Mouse (Mus musculus) left cerebral cortex, adult 18-20 months (tissue): ENCODE results near the gene Rab24. TPM values are rescaled to one million over a fixed set of nuclear protein-coding genes. Genes with fewer than 3 reads are reported as not detected.

Experiments
- DNase-seq, 2 experiments: peaks; one replicate each; pipeline ENCODE4 v3.0.0; 2021 to 2022; ENCODE audit warnings: low spot score in 2 of 2, mixed read lengths in 1 of 2
- long read RNA-seq, 2 experiments: library from polyadenylated mRNA; stranded (forward); transcript quantifications; one replicate each; pipeline ENCODE4 v2.0.0; 2021
- total RNA-seq, 2 experiments: library from RNA; stranded (reverse); gene quantifications; 2 replicates each; pipeline ENCODE4 v1.2.3; 2021

Gene Rab24
- 10 to 100 TPM; 87.6 to 89.3 TPM for total RNA-seq
- long read RNA-seq, experiment 1, transcript Rab24-201 (8 exons, 1,168 nt) = major isoform, 100 of 179 reads
- long read RNA-seq, experiment 1, partial matches to known transcripts = 14 of 179 reads
- long read RNA-seq, experiment 1, other reads (novel, unspliced or antisense) = 62 of 179 reads
- long read RNA-seq, experiment 2, transcript Rab24-201 (8 exons, 1,168 nt) = major isoform, 90 of 119 reads
- long read RNA-seq, experiment 2, partial matches to known transcripts = 1 of 119 reads
- long read RNA-seq, experiment 2, other reads (novel, unspliced or antisense) = 26 of 119 reads

GRCm38 (mm10) chr13:55321434-55322129 lies at the start of gene Rab24:
Gene Rab24, minus strand, starts transcription at chr13:55321946.
- peak; percentile 80 to 91 for DNase-seq

GRCm38 (mm10) chr13:55371007-55371681 lies 49.4 kb upstream of the Rab24 start:
- no peak for DNase-seq

- DNase-seq = no peak
Observed at GRCm38 (mm10) chr13:55370234-55370633, 48.5 kb upstream of the Rab24 start.

GRCm38 (mm10) chr13:55369531-55370114 lies 47.9 kb upstream of the Rab24 start, which contains the start of gene Rgs14:
Gene Rgs14, plus strand, starts transcription at chr13:55369732.
- peak; percentile 48 to 57 for DNase-seq

DNA sequence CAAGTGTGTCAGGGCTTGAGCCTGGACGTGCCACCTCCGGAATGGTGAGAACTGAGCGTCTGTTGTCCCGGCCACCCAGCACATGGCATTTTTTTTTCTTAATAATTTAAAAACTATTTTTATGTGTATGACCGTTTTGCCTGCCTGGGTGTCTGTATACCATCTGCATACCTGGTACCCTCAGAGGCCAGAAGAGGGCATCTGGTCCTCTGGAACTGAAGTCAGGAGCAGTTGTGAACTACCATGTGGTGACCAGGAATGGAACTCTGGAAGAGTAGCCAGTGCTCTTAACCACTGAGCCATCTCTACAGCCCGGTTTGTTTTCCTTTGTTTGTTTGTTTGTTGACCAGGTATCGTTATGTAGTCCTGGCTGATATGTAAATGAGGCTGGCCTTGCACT lies 46.7 kb upstream of the Rab24 start:
- no peak for DNase-seq

- DNase-seq = peak; percentile 96 to 97
Observed at GRCm38 (mm10) chr13:55362453-55363060, 40.8 kb upstream of the Rab24 start, which contains the start of gene Lman2. Gene Lman2, minus strand, starts transcription at chr13:55362783.

GRCm38 (mm10) chr13:55361974-55362452 lies 40.3 kb upstream of the Rab24 start:
- DNase-seq = no peak

- DNase-seq = no peak
Observed at GRCm38 (mm10) chr13:55361145-55361544, 39.4 kb upstream of the Rab24 start.

DNA sequence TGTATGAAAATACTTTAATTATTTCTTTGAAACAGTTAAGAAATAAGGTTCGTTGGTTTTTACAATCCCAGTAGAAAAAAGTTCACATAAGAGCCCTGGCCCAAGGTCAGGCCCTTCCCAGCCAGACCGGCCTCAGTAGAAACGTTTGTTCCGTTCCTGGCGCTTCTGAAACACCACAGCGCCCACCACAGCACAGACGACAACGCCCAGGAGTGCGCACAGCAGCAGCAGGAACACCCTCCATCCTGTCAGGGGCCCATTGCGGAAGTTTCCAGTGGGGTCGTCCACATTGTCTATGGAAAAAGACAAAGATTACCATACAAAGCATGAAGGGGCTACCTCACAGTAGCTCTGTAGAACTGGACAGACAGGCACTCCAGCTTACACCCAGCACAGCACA lies 25.0 kb upstream of the Rab24 start:
- no peak for DNase-seq

DNA sequence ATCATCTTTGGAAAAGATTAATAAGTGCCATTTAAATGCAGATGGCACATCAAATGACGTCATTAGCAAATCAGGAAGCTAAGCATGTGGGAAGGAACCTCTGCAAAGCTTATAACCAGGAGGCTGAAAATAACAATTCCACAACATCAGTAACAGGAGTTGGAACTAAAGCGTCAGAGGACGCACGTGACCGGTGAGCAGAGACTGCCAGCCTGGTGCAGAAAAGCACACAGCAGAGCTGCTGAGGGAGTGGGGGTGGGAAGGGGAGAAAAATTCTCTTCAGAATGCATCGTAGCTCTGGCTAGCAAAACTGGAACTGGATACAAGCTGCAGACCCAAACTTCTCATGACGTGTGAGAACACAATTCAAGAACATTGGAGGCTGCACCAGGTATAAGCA lies 22.5 kb upstream of the Rab24 start:
- DNase-seq = peak; percentile 38 to 49

GRCm38 (mm10) chr13:55342469-55342868 lies 20.7 kb upstream of the Rab24 start:
- DNase-seq = no peak

DNA sequence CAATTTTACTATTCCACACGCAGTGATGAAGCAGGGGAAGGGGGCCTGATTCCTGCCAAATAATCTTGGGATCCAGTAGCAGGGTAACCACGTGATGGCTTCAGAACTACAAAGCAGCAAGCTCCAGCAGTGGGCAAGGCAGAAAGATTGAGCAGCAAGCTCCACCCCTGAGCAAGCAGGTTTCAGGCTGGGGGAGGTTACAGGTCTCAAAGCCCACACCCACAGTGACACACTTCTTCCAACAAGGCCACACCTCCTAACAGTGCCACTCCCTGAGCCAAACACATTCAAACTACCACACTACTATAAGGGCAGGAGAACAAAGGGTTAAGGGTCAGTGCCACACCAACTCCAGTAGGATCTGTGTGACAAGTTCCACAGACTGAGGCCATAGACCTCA lies 17.5 kb upstream of the Rab24 start:
- DNase-seq = no peak

DNA sequence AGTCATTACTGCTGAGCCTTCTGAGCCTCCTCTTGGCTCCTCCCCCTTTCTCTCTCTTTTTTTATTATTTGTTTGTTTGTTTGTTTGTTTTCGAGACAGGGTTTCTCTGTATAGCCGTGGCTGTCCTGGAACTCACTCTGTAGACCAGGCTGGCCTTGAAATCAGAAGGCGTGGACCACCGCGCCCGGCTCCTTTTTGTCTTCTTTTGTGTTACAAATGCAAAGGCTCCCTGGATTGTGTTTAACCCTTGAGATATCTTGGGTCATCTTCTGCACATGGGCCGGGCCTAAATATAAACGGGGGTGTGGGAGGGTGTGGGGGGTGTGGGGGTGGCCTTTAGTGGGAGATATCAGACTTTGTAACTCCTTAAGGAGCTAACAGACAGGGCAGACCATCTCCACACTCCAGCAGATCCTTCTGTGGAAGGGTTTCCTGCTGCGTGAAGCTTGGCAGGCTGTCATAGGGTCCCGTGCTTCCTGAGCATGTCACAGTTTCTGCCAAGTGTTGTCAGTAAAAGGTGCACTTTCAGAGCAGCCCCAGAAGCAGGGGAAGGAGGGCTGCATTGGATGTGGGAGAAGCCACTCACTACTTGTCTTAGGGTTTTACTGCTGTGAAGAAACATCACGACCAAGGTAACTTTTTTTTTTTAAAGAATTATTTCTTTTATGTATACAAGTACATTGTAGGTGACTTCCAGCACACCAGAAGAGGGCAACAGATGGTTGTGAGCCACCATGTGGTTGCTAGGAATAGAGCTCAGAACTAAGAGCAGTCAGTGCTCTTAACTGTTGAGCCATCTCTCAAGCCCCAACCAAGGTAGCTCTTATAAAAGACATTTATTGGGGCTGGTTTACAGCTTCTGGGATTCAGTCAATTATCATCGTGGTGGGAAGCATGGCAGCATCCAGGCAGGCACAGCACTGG lies 16.6 kb upstream of the Rab24 start:
- DNase-seq = no peak

GRCm38 (mm10) chr13:55337341-55337975 lies 15.7 kb upstream of the Rab24 start:
- DNase-seq = no peak

DNA sequence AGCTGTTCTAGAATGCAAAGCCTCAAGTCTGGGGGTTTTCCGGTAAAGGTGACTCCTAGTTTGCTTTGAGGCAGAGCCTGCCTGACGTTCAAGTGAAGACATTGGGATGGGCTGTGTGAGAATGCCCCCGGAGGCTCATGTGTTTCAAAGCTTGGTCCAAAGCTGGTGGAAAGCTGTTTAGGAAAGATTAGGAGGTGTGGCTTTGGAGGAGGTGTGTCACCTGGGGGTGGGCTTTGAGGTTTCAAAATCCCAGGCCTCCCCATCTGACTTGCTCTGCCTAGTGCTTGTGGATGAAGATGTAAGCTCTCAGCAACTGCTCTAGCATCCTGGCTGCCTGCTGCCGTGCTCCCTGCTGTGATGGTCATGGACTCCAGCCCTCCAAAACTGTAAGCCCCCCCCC lies 14.0 kb upstream of the Rab24 start:
- no peak for DNase-seq

DNA sequence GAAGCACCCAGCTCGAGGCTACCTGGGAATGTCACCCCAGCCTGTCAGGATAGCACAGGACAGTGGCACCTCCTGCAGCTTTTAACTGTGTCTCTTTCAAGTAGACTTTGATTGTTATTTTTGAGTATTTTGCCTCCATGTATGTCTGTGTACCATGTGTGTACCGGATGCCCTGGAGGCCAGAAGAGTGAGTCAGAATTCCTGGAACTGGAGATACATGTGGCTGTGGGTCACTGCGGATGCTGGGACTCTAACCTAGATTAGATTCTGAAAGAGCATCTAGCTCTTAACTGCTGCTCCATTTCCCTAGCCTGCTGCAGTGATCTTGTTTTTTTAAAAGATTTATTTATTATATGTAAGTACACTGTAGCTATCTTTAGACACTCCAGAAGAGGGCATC lies 10.6 kb upstream of the Rab24 start:
- no peak for DNase-seq

GRCm38 (mm10) chr13:55330567-55331400 lies 9.0 kb upstream of the Rab24 start:
- DNase-seq = no peak
